Mouse (Mus musculus): Measurements from ENCODE around the gene Hist1h2bp.
"Not testable (repeated sequence)": the region's sequence is repeated elsewhere in the genome, so short reads cannot be mapped to it uniquely, and the experiment has no call there.

GRCm38 (mm10) chr13:21782361-21783254, 4.7 kb upstream of the Hist1h2bp start:
- TF ChIP-seq CTCF, EP300 (IDR thresholded peaks at IDR 0.05; ENCODE audit: low read depth): not testable (repeated sequence)
